Mouse (Mus musculus) CH12.LX (cell line): ENCODE results near the gene Pip5kl1. TPM values are rescaled to one million over a fixed set of nuclear protein-coding genes. Genes with fewer than 3 reads are reported as not detected.

Source experiments
- DNase-seq: peaks from one replicate; pipeline ENCODE4 v3.0.0-alpha.2; 2013; ENCODE audit errors: extremely low read depth
- H3K27ac ChIP-seq: 2 replicates; pipeline ENCODE4 v1.5.1; 2012; ENCODE audit warnings: low read depth, mild to moderate bottlenecking, control low read depth, moderate library complexity; ENCODE audit not compliant: insufficient read depth
- H3K27me3 ChIP-seq: replicated peaks from 2 replicates; pipeline ENCODE3; 2012; ENCODE audit warnings: inconsistent platforms
- H3K36me3 ChIP-seq, 2 experiments: replicated peaks in 1 of 2; 2 replicates each; pipeline versions ENCODE3 to v1.6.1; 2012; ENCODE audit warnings: inconsistent platforms in 1 of 2, low read length in 1 of 2, mild to moderate bottlenecking in 1 of 2, mixed read lengths in 1 of 2, moderate library complexity in 1 of 2; ENCODE audit not compliant: control insufficient read depth in 1 of 2, insufficient read depth in 1 of 2
- H3K4me1 ChIP-seq, 2 experiments: 2 replicates each; pipeline ENCODE4 v1.6.1; 2012; ENCODE audit warnings: inconsistent platforms in 1 of 2, moderate library complexity in 1 of 2; ENCODE audit not compliant: insufficient read depth in 2 of 2, control insufficient read depth in 1 of 2
- H3K4me2 ChIP-seq: 2 replicates; pipeline ENCODE4 v1.6.1; 2012; ENCODE audit warnings: low read depth, mild to moderate bottlenecking, control low read depth; ENCODE audit not compliant: poor library complexity, insufficient read depth, severe bottlenecking
- H3K4me3 ChIP-seq, 3 experiments: fragments of 150-350 bp in 1 of 3; sonication (generic) in 1 of 3; replicated peaks in 1 of 3; 2 replicates each; pipeline versions ENCODE3 to v1.5.1; 2011 to 2012; ENCODE audit warnings: low read depth in 2 of 3, low read length in 2 of 3, mild to moderate bottlenecking in 2 of 3, moderate library complexity in 2 of 3, control low read depth in 1 of 3, improper control_type of control experiment in 1 of 3, inconsistent platforms in 1 of 3, mixed read lengths in 1 of 3; ENCODE audit not compliant: poor library complexity in 1 of 3
- H3K79me2 ChIP-seq: replicated peaks from 2 replicates; pipeline ENCODE4 v1.6.1; 2012; ENCODE audit warnings: mild to moderate bottlenecking, moderate library complexity; ENCODE audit not compliant: control insufficient read depth, poor library complexity, insufficient read depth, severe bottlenecking; ENCODE audit errors: extremely low read depth
- H3K9ac ChIP-seq: 2 replicates; pipeline ENCODE4 v1.6.1; 2012; ENCODE audit warnings: low read depth, mild to moderate bottlenecking, control low read depth, moderate library complexity; ENCODE audit not compliant: insufficient read depth
- H3K9me3 ChIP-seq: replicated peaks from 2 replicates; pipeline ENCODE3; 2012; ENCODE audit warnings: low read length, inconsistent platforms, mixed read lengths
- CHD1 ChIP-seq: IDR thresholded peaks from 2 replicates; pipeline ENCODE4 v1.6.1; 2012; ENCODE audit warnings: low read depth, low read length, improper control_type of control experiment, inconsistent platforms
- E2F4 ChIP-seq: IDR thresholded peaks from 2 replicates; pipeline ENCODE4 v1.6.1; 2011; ENCODE audit warnings: low read depth, low read length, improper control_type of control experiment; ENCODE audit not compliant: insufficient replicate concordance
- ETS1 ChIP-seq: conservative IDR thresholded peaks from 2 replicates; pipeline ENCODE4 v1.6.1; 2012; ENCODE audit warnings: low read depth, mild to moderate bottlenecking, inconsistent platforms, low read length, improper control_type of control experiment, moderate library complexity
- GABPA ChIP-seq: IDR thresholded peaks from 2 replicates; pipeline ENCODE4 v1.6.1; 2012; ENCODE audit warnings: low read depth, low read length, improper control_type of control experiment, inconsistent platforms; ENCODE audit not compliant: insufficient replicate concordance
- JUN ChIP-seq: IDR thresholded peaks from 2 replicates; pipeline ENCODE4 v1.6.1; 2011; ENCODE audit warnings: low read depth, mild to moderate bottlenecking, low read length, improper control_type of control experiment, moderate library complexity; ENCODE audit not compliant: insufficient read depth
- MAFK ChIP-seq: IDR thresholded peaks from 2 replicates; pipeline ENCODE4 v1.6.1; 2011; ENCODE audit warnings: low read length, improper control_type of control experiment; ENCODE audit not compliant: insufficient replicate concordance
- MAX ChIP-seq: IDR thresholded peaks from 2 replicates; pipeline ENCODE4 v1.6.1; 2011; ENCODE audit warnings: low read length, improper control_type of control experiment
- MEF2A ChIP-seq: IDR thresholded peaks from 2 replicates; pipeline ENCODE4 v1.6.1; 2014; ENCODE audit warnings: low read depth, mild to moderate bottlenecking, inconsistent platforms, low read length, improper control_type of control experiment, borderline replicate concordance
- MYC ChIP-seq: IDR thresholded peaks from 2 replicates; pipeline ENCODE4 v1.6.1; 2011; ENCODE audit warnings: low read depth, mild to moderate bottlenecking, improper control_type of control experiment, low read length
- NELFE ChIP-seq: IDR thresholded peaks from 2 replicates; pipeline ENCODE4 v1.6.1; 2011; ENCODE audit warnings: low read depth, low read length, improper control_type of control experiment
- PAX5 ChIP-seq: IDR thresholded peaks from 2 replicates; pipeline ENCODE4 v1.6.1; 2012; ENCODE audit warnings: low read length, inconsistent platforms, mixed read lengths
- POLR2A ChIP-seq: IDR thresholded peaks from 2 replicates; pipeline ENCODE4 v1.6.1; 2011; ENCODE audit warnings: low read depth, mild to moderate bottlenecking, improper control_type of control experiment, low read length
- POLR2AphosphoS2 ChIP-seq: IDR thresholded peaks from 2 replicates; pipeline ENCODE4 v1.6.1; 2011; ENCODE audit warnings: low read depth, low read length, improper control_type of control experiment
- RAD21 ChIP-seq: IDR thresholded peaks from 2 replicates; pipeline ENCODE4 v1.6.1; 2011; ENCODE audit warnings: low read depth, mild to moderate bottlenecking, low read length, improper control_type of control experiment, moderate library complexity
- SIN3A ChIP-seq: IDR thresholded peaks from 2 replicates; pipeline ENCODE4 v1.6.1; 2012; ENCODE audit warnings: low read length, improper control_type of control experiment, inconsistent platforms
- SMC3 ChIP-seq: IDR thresholded peaks from 2 replicates; pipeline ENCODE4 v1.6.1; 2011; ENCODE audit warnings: low read depth, low read length, improper control_type of control experiment
- TBP ChIP-seq: conservative IDR thresholded peaks from 2 replicates; pipeline ENCODE4 v1.6.1; 2011; ENCODE audit warnings: low read depth, low read length, improper control_type of control experiment
- USF2 ChIP-seq: conservative IDR thresholded peaks from 2 replicates; pipeline ENCODE4 v1.6.1; 2011; ENCODE audit warnings: low read depth, low read length, improper control_type of control experiment
- dilution Hi-C: fragments of 300-500 bp; cut with MboI; formaldehyde crosslinking; loops from 2 replicates; pipeline ENCODE4 v1.14.3; 2020; ENCODE audit warnings: low sequenced_read_pairs; ENCODE audit not compliant: extremely low pct_unique_long_range_greater_than_20kb, extremely low pct_ligation_motif_present
- in situ Hi-C: fragments of 300-500 bp; cut with MboI; formaldehyde crosslinking; loops from 3 replicates; pipeline ENCODE4 v1.14.3; 2019; ENCODE audit warnings: low sequenced_read_pairs, low pct_ligation_motif_present, low pct_unique_long_range_greater_than_20kb, mixed read lengths
- polyA plus RNA-seq: library from polyadenylated mRNA; unstranded; fragments of >175 nt; gene quantifications from 2 replicates; pipeline ENCODE4 v1.2.1, GENCODE M21; 2012; ENCODE audit warnings: low read depth; ENCODE audit not compliant: insufficient read length
- total RNA-seq, 2 experiments: library from RNA; depleted of rRNA; stranded (reverse); fragments of 300-350 nt in 1 of 2; fragments of >200 nt in 1 of 2; gene quantifications; 2 replicates each; pipeline ENCODE4 v1.2.3; 2012 to 2014

Pip5kl1 gene
- total and polyA plus RNA-seq, 3 experiments, result 0.28 to 0.64 (median 0.57) TPM

- Histone ChIP-seq H3K4me2 (no peak overlapping the region), H3K36me3 (peaks cover 0 to 19% of the 10 kb centered on the region in 2 experiments), H3K4me3 (no peak overlapping the region), H3K27ac (no peak overlapping the region), H3K79me2 (no peaks in the 10 kb centered on the region), H3K27me3 (no peaks in the 10 kb centered on the region), H3K4me1 (peaks cover 12 to 25% of the 10 kb centered on the region in 2 experiments), H3K9me3 (no peaks in the 10 kb centered on the region), H3K9ac (no peak overlapping the region)
- no peak for DNase-seq
- dilution Hi-C loops (no loop called here), in situ Hi-C loops (no loop called here)
- TF ChIP-seq MAFK (no peak), SMC3 (no peak), POLR2A (no peak), NELFE (no peak), ETS1 (no peak), RAD21 (no peak), MEF2A (no peak)
Measured at GRCm38 (mm10) chr2:32547964-32548739, 26.4 kb upstream of the Pip5kl1 start.

- Histone ChIP-seq H3K27me3 (no peaks in the 10 kb centered on the region), H3K36me3 (peaks cover 0 to 17% of the 10 kb centered on the region in 2 experiments), H3K4me1 (peaks cover 16 to 32% of the 10 kb centered on the region in 2 experiments), H3K9ac (no peak overlapping the region), H3K4me3 (no peak overlapping the region), H3K27ac (no peak overlapping the region), H3K4me2 (no peak overlapping the region), H3K9me3 (no peaks in the 10 kb centered on the region), H3K79me2 (no peaks in the 10 kb centered on the region)
- in situ Hi-C loops, result no loop called here
- TF ChIP-seq MAFK (no peak), ETS1 (no peak), MAX (no peak), E2F4 (no peak), SIN3A (no peak), MYC (no peak), POLR2A (no peak), JUN (no peak), PAX5 (no peak), MEF2A (no peak), TBP (no peak), GABPA (no peak), POLR2AphosphoS2 (no peak), CHD1 (no peak), USF2 (no peak)
- dilution Hi-C loops, result no loop called here
- DNase-seq, result no peak
Measured at GRCm38 (mm10) chr2:32549171-32549570, 25.4 kb upstream of the Pip5kl1 start.
